Mouse (Mus musculus) MEL (cell line): ENCODE measurements around the gene Cdk15. TPM values are rescaled to one million over a fixed set of nuclear protein-coding genes. Genes with fewer than 3 reads are reported as not detected.

Source experiments
- DNase-seq: peaks from one replicate; pipeline ENCODE4 v3.0.0; 2011; ENCODE audit warnings: low read depth, low spot score
- H3K27ac ChIP-seq: 2 replicates; pipeline ENCODE4 v1.5.1; 2012; ENCODE audit warnings: low read depth, mild to moderate bottlenecking, control low read depth, low read length, moderate library complexity; ENCODE audit not compliant: control insufficient read depth
- H3K27me3 ChIP-seq, 2 experiments: fragments of 150-350 bp in 1 of 2; sonication (generic) in 1 of 2; 2 replicates each; pipeline ENCODE4 v1.6.1; 2012; ENCODE audit warnings: low read length in 2 of 2, mild to moderate bottlenecking in 2 of 2, improper control_type of control experiment in 1 of 2, moderate library complexity in 1 of 2; ENCODE audit not compliant: insufficient read depth in 2 of 2, control insufficient read depth in 1 of 2
- H3K36me3 ChIP-seq, 2 experiments: 2 replicates each; pipeline ENCODE4 v1.6.1; 2012 to 2014; ENCODE audit warnings: low read length in 2 of 2, improper control_type of control experiment in 1 of 2, inconsistent platforms in 1 of 2, mild to moderate bottlenecking in 1 of 2; ENCODE audit not compliant: insufficient read depth in 2 of 2, control insufficient read depth in 1 of 2
- H3K4me1 ChIP-seq, 2 experiments: fragments of 150-350 bp in 1 of 2; sonication (generic) in 1 of 2; 2 replicates each; pipeline ENCODE4 v1.6.1; 2012; ENCODE audit warnings: low read length in 2 of 2, improper control_type of control experiment in 1 of 2, mild to moderate bottlenecking in 1 of 2; ENCODE audit not compliant: insufficient read depth in 2 of 2, control insufficient read depth in 1 of 2
- H3K4me3 ChIP-seq, 2 experiments: fragments of 150-350 bp in 1 of 2; sonication (generic) in 1 of 2; 2 replicates each; pipeline ENCODE4 v1.5.1; 2012; ENCODE audit warnings: low read depth in 2 of 2, low read length in 2 of 2, mild to moderate bottlenecking in 2 of 2, moderate library complexity in 2 of 2, control low read depth in 1 of 2, improper control_type of control experiment in 1 of 2; ENCODE audit not compliant: control insufficient read depth in 1 of 2, insufficient read depth in 1 of 2
- H3K79me2 ChIP-seq: 2 replicates; pipeline ENCODE4 v1.6.1; 2012; ENCODE audit warnings: mild to moderate bottlenecking, low read length, moderate library complexity; ENCODE audit not compliant: control insufficient read depth, poor library complexity, insufficient read depth
- H3K9ac ChIP-seq: 2 replicates; pipeline ENCODE4 v1.6.1; 2012; ENCODE audit warnings: low read depth, mild to moderate bottlenecking, control low read depth, low read length, moderate library complexity; ENCODE audit not compliant: control insufficient read depth, poor library complexity, severe bottlenecking
- H3K9me3 ChIP-seq: fragments of 150-350 bp; sonication (generic); replicated peaks from 2 replicates; pipeline ENCODE4 v1.6.1; 2012; ENCODE audit warnings: mild to moderate bottlenecking, low read length, improper control_type of control experiment, moderate library complexity; ENCODE audit not compliant: insufficient read depth
- BHLHE40 ChIP-seq: IDR thresholded peaks from 2 replicates; pipeline ENCODE4 v1.6.1; 2012; ENCODE audit warnings: low read depth, mild to moderate bottlenecking, inconsistent platforms, low read length, improper control_type of control experiment, borderline replicate concordance
- CHD1 ChIP-seq: IDR thresholded peaks from 2 replicates; pipeline ENCODE4 v1.6.1; 2012; ENCODE audit warnings: low read depth, mild to moderate bottlenecking, inconsistent platforms, low read length, improper control_type of control experiment
- CHD2 ChIP-seq: IDR thresholded peaks from 2 replicates; pipeline ENCODE4 v1.6.1; 2011; ENCODE audit warnings: low read length, improper control_type of control experiment
- E2F4 ChIP-seq: IDR thresholded peaks from 2 replicates; pipeline ENCODE4 v1.6.1; 2011; ENCODE audit warnings: low read depth, low read length, improper control_type of control experiment, borderline replicate concordance
- EP300 ChIP-seq, 2 experiments: IDR thresholded peaks; 2 replicates each; pipeline ENCODE4 v1.6.1; 2011; ENCODE audit warnings: improper control_type of control experiment in 2 of 2, low read length in 2 of 2, low read depth in 1 of 2, mild to moderate bottlenecking in 1 of 2
- GABPA ChIP-seq: IDR thresholded peaks from 2 replicates; pipeline ENCODE4 v1.6.1; 2012; ENCODE audit warnings: low read depth, mild to moderate bottlenecking, inconsistent platforms, low read length, improper control_type of control experiment, moderate library complexity
- KAT2A ChIP-seq: conservative IDR thresholded peaks from 2 replicates; pipeline ENCODE4 v1.6.1; 2012; ENCODE audit warnings: low read depth, low read length, improper control_type of control experiment, inconsistent platforms
- MAFK ChIP-seq: IDR thresholded peaks from 2 replicates; pipeline ENCODE4 v1.6.1; 2011; ENCODE audit warnings: low read depth, mild to moderate bottlenecking, low read length, improper control_type of control experiment, borderline replicate concordance
- MYB ChIP-seq: IDR thresholded peaks from 2 replicates; pipeline ENCODE4 v1.6.1; 2011; ENCODE audit warnings: mild to moderate bottlenecking, low read depth, low read length, improper control_type of control experiment
- MYC ChIP-seq: IDR thresholded peaks from 2 replicates; pipeline ENCODE4 v1.6.1; 2011; ENCODE audit warnings: low read depth, mild to moderate bottlenecking, low read length, improper control_type of control experiment, moderate library complexity
- NELFE ChIP-seq: IDR thresholded peaks from 2 replicates; pipeline ENCODE4 v1.6.1; 2011; ENCODE audit warnings: low read depth, low read length, improper control_type of control experiment
- POLR2A ChIP-seq, 2 experiments: IDR thresholded peaks; 2 replicates each; pipeline ENCODE4 v1.6.1; 2011 to 2012; ENCODE audit warnings: low read length in 2 of 2, mild to moderate bottlenecking in 2 of 2, control low read depth in 1 of 2, improper control_type of control experiment in 1 of 2, low read depth in 1 of 2, moderate library complexity in 1 of 2; ENCODE audit not compliant: control insufficient read depth in 1 of 2, insufficient read depth in 1 of 2, poor library complexity in 1 of 2
- POLR2AphosphoS2 ChIP-seq: IDR thresholded peaks from 2 replicates; pipeline ENCODE4 v1.6.1; 2011; ENCODE audit warnings: low read length, improper control_type of control experiment
- RAD21 ChIP-seq: IDR thresholded peaks from 2 replicates; pipeline ENCODE4 v1.6.1; 2011; ENCODE audit warnings: mild to moderate bottlenecking, low read depth, low read length, improper control_type of control experiment
- TAL1 ChIP-seq: IDR thresholded peaks from 2 replicates; pipeline ENCODE4 v1.6.1; 2012; ENCODE audit warnings: mild to moderate bottlenecking, inconsistent platforms, low read length, moderate library complexity, mixed read lengths
- TBP ChIP-seq: IDR thresholded peaks from 2 replicates; pipeline ENCODE4 v1.8.0; 2011; ENCODE audit warnings: low read depth, low read length, improper control_type of control experiment
- TCF12 ChIP-seq: IDR thresholded peaks from 2 replicates; pipeline ENCODE4 v1.6.1; 2014; ENCODE audit warnings: low read depth, mild to moderate bottlenecking, inconsistent platforms, low read length, improper control_type of control experiment, moderate library complexity
- UBTF ChIP-seq: IDR thresholded peaks from 2 replicates; pipeline ENCODE4 v1.6.1; 2012; ENCODE audit warnings: low read depth, mild to moderate bottlenecking, inconsistent platforms, low read length, improper control_type of control experiment, moderate library complexity, borderline replicate concordance; ENCODE audit not compliant: insufficient read depth
- USF2 ChIP-seq, 2 experiments: IDR thresholded peaks; 2 replicates each; pipeline ENCODE4 v1.6.1; 2011 to 2012; ENCODE audit warnings: improper control_type of control experiment in 2 of 2, low read length in 2 of 2, borderline replicate concordance in 1 of 2, inconsistent platforms in 1 of 2, low read depth in 1 of 2, mild to moderate bottlenecking in 1 of 2; ENCODE audit not compliant: insufficient read depth in 1 of 2
- ZC3H11A ChIP-seq: IDR thresholded peaks from 2 replicates; pipeline ENCODE4 v1.6.1; 2012; ENCODE audit warnings: low read depth, mild to moderate bottlenecking, inconsistent platforms, low read length, improper control_type of control experiment
- polyA plus RNA-seq, 2 experiments: library from polyadenylated mRNA; stranded (reverse) in 1 of 2; unstranded in 1 of 2; fragments of >175 nt in 1 of 2; fragments of >200 nt in 1 of 2; gene quantifications; 2 replicates each; pipeline versions ENCODE4 v1.2.1 to v1.2.4; 2012; ENCODE audit warnings: low replicate concordance in 2 of 2, low read depth in 1 of 2; ENCODE audit not compliant: insufficient read length in 2 of 2, insufficient read depth in 1 of 2, missing spikeins in 1 of 2
- total RNA-seq: library from RNA; depleted of rRNA; stranded (reverse); fragments of 300-350 nt; gene quantifications from 2 replicates; pipeline ENCODE4 v1.2.3, GENCODE M21; 2012

Cdk15 gene
- total and polyA plus RNA-seq, 3 experiments = not detected

- H3K4me3 ChIP-seq = no peak overlapping the region
- H3K36me3 ChIP-seq = peaks cover 0 to 8% of the 10 kb centered on the region in 2 experiments; a peak in 2 of 4 replicates
- H3K79me2 ChIP-seq = no peaks in the 10 kb centered on the region
- DNase-seq = no peak
- peaks cover 7 to 11% of the 10 kb centered on the region in 2 experiments for H3K27me3 ChIP-seq
- no peaks in the 10 kb centered on the region for H3K9me3 ChIP-seq
- no peak overlapping the region for H3K9ac ChIP-seq
- H3K4me1 ChIP-seq = peaks cover 0 to 14% of the 10 kb centered on the region in 2 experiments; a peak in 2 of 4 replicates
- H3K27ac ChIP-seq = no peak overlapping the region
- no peak for TF ChIP-seq TCF12
- no peak for TF ChIP-seq NELFE
- no peak for TF ChIP-seq KAT2A
- no peak for TF ChIP-seq RAD21
- TF ChIP-seq BHLHE40 = no peak
- no peak for TF ChIP-seq USF2 (IDR thresholded peaks at IDR 0.05; ENCODE audit: borderline replicate concordance in 1 of 2, insufficient read depth in 1 of 2, low read depth in 1 of 2, low read length in 2 of 2)
- no peak for TF ChIP-seq EP300 (IDR thresholded peaks at IDR 0.05; ENCODE audit: low read depth in 1 of 2, low read length in 2 of 2)
- TF ChIP-seq CHD1 = no peak
- TF ChIP-seq CHD2 = no peak
- no peak for TF ChIP-seq POLR2AphosphoS2
- TF ChIP-seq POLR2A (IDR thresholded peaks at IDR 0.05; ENCODE audit: control insufficient read depth in 1 of 2, insufficient read depth in 1 of 2, low read depth in 1 of 2, low read length in 2 of 2, poor library complexity in 1 of 2) = no peak
- no peak for TF ChIP-seq GABPA
- no peak for TF ChIP-seq MYC
- TF ChIP-seq TBP = no peak
- no peak for TF ChIP-seq ZC3H11A
- TF ChIP-seq E2F4 = no peak
These were observed 60.7 kb downstream of the Cdk15 start for GRCm38 (mm10) chr1:59317397-59317796.

- Histone ChIP-seq H3K79me2 (no peaks in the 10 kb centered on the region), H3K36me3 (peaks cover 0 to 8% of the 10 kb centered on the region in 2 experiments; a peak in 2 of 4 replicates), H3K27ac (no peak overlapping the region), H3K4me3 (no peak overlapping the region), H3K9me3 (no peaks in the 10 kb centered on the region), H3K27me3 (peaks cover 2 to 7% of the 10 kb centered on the region in 2 experiments), H3K9ac (no peak overlapping the region), H3K4me1 (peaks cover 0 to 14% of the 10 kb centered on the region in 2 experiments; a peak in 2 of 4 replicates)
- no peak for DNase-seq
- no peak for TF ChIP-seq MAFK
- no peak for TF ChIP-seq UBTF
- TF ChIP-seq TAL1 = no peak
- no peak for TF ChIP-seq MYB
- no peak for TF ChIP-seq EP300 (IDR thresholded peaks at IDR 0.05; ENCODE audit: low read depth in 1 of 2, low read length in 2 of 2)
- TF ChIP-seq POLR2AphosphoS2 = no peak
- TF ChIP-seq KAT2A = no peak
These were observed 62.2 kb downstream of the Cdk15 start for GRCm38 (mm10) chr1:59318878-59319277.
